Mouse (Mus musculus) midbrain, embryonic 10.5 days (tissue): ENCODE data around the gene Spock1. TPM values are rescaled to one million over a fixed set of nuclear protein-coding genes. Genes with fewer than 3 reads are reported as not detected.
"Not testable (repeated sequence)": the region's sequence is repeated elsewhere in the genome, so short reads cannot be mapped to it uniquely, and the experiment has no call there.

Experiments used
- DNase-seq: peaks from one replicate; pipeline ENCODE4 v3.0.0-alpha.2; 2017; ENCODE audit warnings: low spot score
- H3K27ac ChIP-seq: fragments of 300-500 bp; sonication (generic); replicated peaks from 2 replicates; pipeline ENCODE4 v1.5.1; 2016; ENCODE audit warnings: mild to moderate bottlenecking
- H3K27me3 ChIP-seq: fragments of 300-500 bp; sonication (generic); 2 replicates; pipeline ENCODE4 v1.6.1; 2016; ENCODE audit warnings: low read depth, mild to moderate bottlenecking; ENCODE audit not compliant: poor library complexity, severe bottlenecking
- H3K36me3 ChIP-seq: fragments of 300-500 bp; sonication (generic); 2 replicates; pipeline ENCODE4 v1.6.1; 2016; ENCODE audit warnings: mild to moderate bottlenecking, moderate library complexity
- H3K4me1 ChIP-seq: fragments of 300-500 bp; sonication (generic); 2 replicates; pipeline ENCODE4 v1.6.1; 2016
- H3K4me3 ChIP-seq: fragments of 300-500 bp; sonication (generic); 2 replicates; pipeline ENCODE4 v1.5.1; 2016; ENCODE audit warnings: mild to moderate bottlenecking, moderate library complexity
- H3K9me3 ChIP-seq: fragments of 300-500 bp; sonication (generic); replicated peaks from 2 replicates; pipeline ENCODE4 v1.6.1; 2016; ENCODE audit warnings: mild to moderate bottlenecking
- WGBS: fragments of 180-500 bp; shearing (Covaris S2); methylation state at CpG from one replicate; pipeline ENCODE4 v1.1.7; 2016; 5-methylcytosine and 5-hydroxymethylcytosine counted together
- polyA plus RNA-seq: library from polyadenylated mRNA; unstranded; fragments of >200 nt; fragmentation: Nextera tagmentation; extraction: Ambion mirVana; gene quantifications from 2 replicates; pipeline ENCODE4 v1.2.1, GENCODE M21; 2016

Gene Spock1
- polyA plus RNA-seq, 1 experiment from 2014 or later: 5.0 TPM

- Histone ChIP-seq H3K4me1 (peaks cover 13% of the 10 kb centered on the region), H3K36me3 (no peaks in the 10 kb centered on the region), H3K9me3 (no peaks in the 10 kb centered on the region), H3K27me3 (no peaks in the 10 kb centered on the region), H3K27ac (no peak overlapping the region), H3K4me3 (no peak overlapping the region)
- 30% methylated on average over 6 of the region's 6 CpGs for WGBS
- peak; percentile 25 for DNase-seq
These were observed 431.4 kb downstream of the Spock1 start for GRCm38 (mm10) chr13:57476700-57477099.

- no peak for DNase-seq
- Histone ChIP-seq H3K4me3 (no peak overlapping the region), H3K27ac (0 out of 2 replicates have a peak overlapping the region, but pooled peaks have one; percentile 17), H3K36me3 (no peaks in the 10 kb centered on the region), H3K9me3 (no peaks in the 10 kb centered on the region), H3K27me3 (no peaks in the 10 kb centered on the region), H3K4me1 (peaks cover 23% of the 10 kb centered on the region)
- 75% methylated on average over 2 of the region's 2 CpGs for WGBS
These were observed 434.1 kb downstream of the Spock1 start for GRCm38 (mm10) chr13:57474068-57474467.

- not testable (repeated sequence) for H3K36me3 ChIP-seq, H3K9me3 ChIP-seq, DNase-seq, H3K27ac ChIP-seq, H3K4me3 ChIP-seq, H3K27me3 ChIP-seq
- WGBS: 81% methylated on average over 4 of the region's 4 CpGs
- H3K4me1 ChIP-seq: peaks cover 20% of the 10 kb centered on the region
These were observed 437.2 kb downstream of the Spock1 start for GRCm38 (mm10) chr13:57470922-57471321.

GRCm38 (mm10) chr13:57459978-57460377, 448.2 kb downstream of the Spock1 start:
- Histone ChIP-seq H3K4me3 (no peak overlapping the region), H3K27ac (no peak overlapping the region), H3K9me3 (no peaks in the 10 kb centered on the region; the same call in 1 of the 2 replicates), H3K4me1 (no peaks in the 10 kb centered on the region), H3K36me3 (no peaks in the 10 kb centered on the region), H3K27me3 (no peaks in the 10 kb centered on the region)
- 90% methylated on average over 8 of the region's 8 CpGs for WGBS
- no peak for DNase-seq

- no peaks in the 10 kb centered on the region for H3K36me3 ChIP-seq
- H3K9me3 ChIP-seq: no peaks in the 10 kb centered on the region
- H3K4me3 ChIP-seq: no peak overlapping the region
- peak; percentile 23 for DNase-seq
- 10% methylated on average over 11 of the region's 11 CpGs for WGBS
- peak overlapping the region; percentile 68 for H3K27ac ChIP-seq
- no peaks in the 10 kb centered on the region for H3K27me3 ChIP-seq
- peaks cover 29% of the 10 kb centered on the region for H3K4me1 ChIP-seq
These were observed 457.8 kb downstream of the Spock1 start for GRCm38 (mm10) chr13:57450189-57450821.

GRCm38 (mm10) chr13:57448906-57449305, 459.2 kb downstream of the Spock1 start:
- no peaks in the 10 kb centered on the region for H3K9me3 ChIP-seq
- H3K27me3 ChIP-seq: no peaks in the 10 kb centered on the region
- DNase-seq: no peak
- H3K4me3 ChIP-seq: no peak overlapping the region
- H3K4me1 ChIP-seq: peaks cover 29% of the 10 kb centered on the region
- 92% methylated on average over 7 of the region's 7 CpGs for WGBS
- H3K36me3 ChIP-seq: no peaks in the 10 kb centered on the region
- H3K27ac ChIP-seq: peak overlapping the region; percentile 68; the same call in 1 of the 2 replicates

GRCm38 (mm10) chr13:57444977-57445376, 463.2 kb downstream of the Spock1 start:
- DNase-seq: no peak
- Histone ChIP-seq H3K27ac (no peak overlapping the region), H3K36me3 (no peaks in the 10 kb centered on the region), H3K27me3 (no peaks in the 10 kb centered on the region), H3K9me3 (no peaks in the 10 kb centered on the region), H3K4me1 (peaks cover 12% of the 10 kb centered on the region), H3K4me3 (no peak overlapping the region)
- WGBS: 77% methylated on average over 3 of the region's 3 CpGs

- Histone ChIP-seq H3K36me3 (no peaks in the 10 kb centered on the region), H3K4me1 (no peaks in the 10 kb centered on the region), H3K9me3 (no peaks in the 10 kb centered on the region), H3K4me3 (no peak overlapping the region), H3K27me3 (no peaks in the 10 kb centered on the region), H3K27ac (no peak overlapping the region)
- WGBS: 88% methylated on average over 7 of the region's 7 CpGs
- DNase-seq: no peak
These were observed 468.0 kb downstream of the Spock1 start for GRCm38 (mm10) chr13:57440111-57440510.

GRCm38 (mm10) chr13:57435726-57436220, 472.4 kb downstream of the Spock1 start:
- no peaks in the 10 kb centered on the region for H3K4me1 ChIP-seq
- H3K27me3 ChIP-seq: no peaks in the 10 kb centered on the region
- H3K27ac ChIP-seq: no peak overlapping the region
- no peaks in the 10 kb centered on the region for H3K36me3 ChIP-seq
- DNase-seq: no peak
- no peaks in the 10 kb centered on the region; the same call in 1 of the 2 replicates for H3K9me3 ChIP-seq
- WGBS: 93% methylated on average over 10 of the region's 10 CpGs
- no peak overlapping the region for H3K4me3 ChIP-seq

GRCm38 (mm10) chr13:57433848-57434247, 474.3 kb downstream of the Spock1 start:
- DNase-seq: no peak
- Histone ChIP-seq H3K27ac (no peak overlapping the region), H3K9me3 (no peaks in the 10 kb centered on the region; the same call in 1 of the 2 replicates), H3K36me3 (no peaks in the 10 kb centered on the region), H3K4me3 (no peak overlapping the region), H3K4me1 (no peaks in the 10 kb centered on the region), H3K27me3 (no peaks in the 10 kb centered on the region)
- WGBS: 92% methylated on average over 4 of the region's 4 CpGs

GRCm38 (mm10) chr13:57431815-57432214, 476.3 kb downstream of the Spock1 start:
- H3K9me3 ChIP-seq: no peaks in the 10 kb centered on the region; the same call in 1 of the 2 replicates
- 94% methylated on average over 4 of the region's 4 CpGs for WGBS
- H3K27ac ChIP-seq: no peak overlapping the region
- no peak overlapping the region for H3K4me3 ChIP-seq
- H3K27me3 ChIP-seq: no peaks in the 10 kb centered on the region
- no peak for DNase-seq
- no peaks in the 10 kb centered on the region for H3K4me1 ChIP-seq
- no peaks in the 10 kb centered on the region for H3K36me3 ChIP-seq

- no peak overlapping the region for H3K4me3 ChIP-seq
- no peak for DNase-seq
- H3K9me3 ChIP-seq: no peaks in the 10 kb centered on the region; the same call in 1 of the 2 replicates
- no peaks in the 10 kb centered on the region for H3K27me3 ChIP-seq
- no peaks in the 10 kb centered on the region for H3K36me3 ChIP-seq
- H3K4me1 ChIP-seq: no peaks in the 10 kb centered on the region
- no peak overlapping the region for H3K27ac ChIP-seq
- WGBS: 77% methylated on average over 14 of the region's 14 CpGs
These were observed 479.3 kb downstream of the Spock1 start for GRCm38 (mm10) chr13:57428840-57429239.

GRCm38 (mm10) chr13:57418781-57419180, 489.4 kb downstream of the Spock1 start:
- Histone ChIP-seq H3K27ac (no peak overlapping the region), H3K4me3 (no peak overlapping the region), H3K9me3 (no peaks in the 10 kb centered on the region), H3K27me3 (no peaks in the 10 kb centered on the region), H3K36me3 (no peaks in the 10 kb centered on the region), H3K4me1 (no peaks in the 10 kb centered on the region)
- 93% methylated on average over 5 of the region's 5 CpGs for WGBS
- DNase-seq: no peak
